Mouse (Mus musculus): Measurements from ENCODE around the gene Cic. TPM values are rescaled to one million over a fixed set of nuclear protein-coding genes. Genes with fewer than 3 reads are reported as not detected.

The Cic gene
- polyA plus RNA-seq, 1 experiment from 2014 or later = 38.7 TPM

GRCm38 (mm10) chr7:25277405-25277804 is 9.9 kb downstream of the Cic start:
- Histone ChIP-seq H3K4me1 (ENCODE audit: control insufficient read depth, insufficient read depth, low read length) (peaks cover 32% of the 10 kb centered on the region), H3K27ac (ENCODE audit: low read depth, low read length) (peak overlapping the region; percentile 99; the same call in 1 of the 2 replicates), H3K4me2 (ENCODE audit: low read length) (peak overlapping the region; percentile 89), H3K9ac (ENCODE audit: low read length) (peak overlapping the region; percentile 83), H3K4me3 (ENCODE audit: low read depth, low read length) (peak overlapping the region; percentile 55; the same call in 1 of the 2 replicates), H3K36me3 (ENCODE audit: control insufficient read depth, insufficient read depth, low read length) (peaks cover 23% of the 10 kb centered on the region), H3K27me3 (replicated peaks; ENCODE audit: control insufficient read depth, insufficient read depth, low read length) (no peaks in the 10 kb centered on the region), H3K9me3 (replicated peaks; ENCODE audit: control insufficient read depth, low read length) (no peaks in the 10 kb centered on the region)
- DNase-seq (ENCODE audit: low spot score) (no peak), ATAC-seq (no peak)
- WGBS = 95% methylated on average over 4 of the region's 4 CpGs

- no peak for ATAC-seq
- peak overlapping the region; percentile 55 for H3K4me3 ChIP-seq (ENCODE audit: low read depth, low read length)
- peaks cover 32% of the 10 kb centered on the region for H3K4me1 ChIP-seq (ENCODE audit: control insufficient read depth, insufficient read depth, low read length)
- H3K9ac ChIP-seq (ENCODE audit: low read length) = peak overlapping the region; percentile 83
- peak overlapping the region; percentile 89 for H3K4me2 ChIP-seq (ENCODE audit: low read length)
- WGBS = 16% methylated on average over 4 of the region's 4 CpGs
- peaks cover 17% of the 10 kb centered on the region for H3K36me3 ChIP-seq (ENCODE audit: control insufficient read depth, insufficient read depth, low read length)
- no peak for DNase-seq (ENCODE audit: low spot score)
- no peaks in the 10 kb centered on the region for H3K9me3 ChIP-seq (replicated peaks; ENCODE audit: control insufficient read depth, low read length)
- H3K27me3 ChIP-seq (replicated peaks; ENCODE audit: control insufficient read depth, insufficient read depth, low read length) = no peaks in the 10 kb centered on the region
- H3K27ac ChIP-seq (ENCODE audit: low read depth, low read length) = peak overlapping the region; percentile 99
Observed at GRCm38 (mm10) chr7:25277998-25278340, 10.5 kb downstream of the Cic start.

- Histone ChIP-seq H3K27ac (ENCODE audit: low read depth, low read length) (peak overlapping the region; percentile 99), H3K9me3 (replicated peaks; ENCODE audit: control insufficient read depth, low read length) (no peaks in the 10 kb centered on the region), H3K4me2 (ENCODE audit: low read length) (peak overlapping the region; percentile 89), H3K36me3 (ENCODE audit: control insufficient read depth, insufficient read depth, low read length) (peaks cover 13% of the 10 kb centered on the region), H3K4me3 (ENCODE audit: low read depth, low read length) (peak overlapping the region; percentile 55), H3K4me1 (ENCODE audit: control insufficient read depth, insufficient read depth, low read length) (peaks cover 33% of the 10 kb centered on the region), H3K27me3 (replicated peaks; ENCODE audit: control insufficient read depth, insufficient read depth, low read length) (no peaks in the 10 kb centered on the region), H3K9ac (ENCODE audit: low read length) (peak overlapping the region; percentile 83)
- DNase-seq (ENCODE audit: low spot score) = peak; percentile 96
- peak; percentile 77 for ATAC-seq
- under 1% methylated on average over 51 of the region's 60 CpGs for WGBS
Observed at GRCm38 (mm10) chr7:25278341-25279075, 11.0 kb downstream of the Cic start.

DNA sequence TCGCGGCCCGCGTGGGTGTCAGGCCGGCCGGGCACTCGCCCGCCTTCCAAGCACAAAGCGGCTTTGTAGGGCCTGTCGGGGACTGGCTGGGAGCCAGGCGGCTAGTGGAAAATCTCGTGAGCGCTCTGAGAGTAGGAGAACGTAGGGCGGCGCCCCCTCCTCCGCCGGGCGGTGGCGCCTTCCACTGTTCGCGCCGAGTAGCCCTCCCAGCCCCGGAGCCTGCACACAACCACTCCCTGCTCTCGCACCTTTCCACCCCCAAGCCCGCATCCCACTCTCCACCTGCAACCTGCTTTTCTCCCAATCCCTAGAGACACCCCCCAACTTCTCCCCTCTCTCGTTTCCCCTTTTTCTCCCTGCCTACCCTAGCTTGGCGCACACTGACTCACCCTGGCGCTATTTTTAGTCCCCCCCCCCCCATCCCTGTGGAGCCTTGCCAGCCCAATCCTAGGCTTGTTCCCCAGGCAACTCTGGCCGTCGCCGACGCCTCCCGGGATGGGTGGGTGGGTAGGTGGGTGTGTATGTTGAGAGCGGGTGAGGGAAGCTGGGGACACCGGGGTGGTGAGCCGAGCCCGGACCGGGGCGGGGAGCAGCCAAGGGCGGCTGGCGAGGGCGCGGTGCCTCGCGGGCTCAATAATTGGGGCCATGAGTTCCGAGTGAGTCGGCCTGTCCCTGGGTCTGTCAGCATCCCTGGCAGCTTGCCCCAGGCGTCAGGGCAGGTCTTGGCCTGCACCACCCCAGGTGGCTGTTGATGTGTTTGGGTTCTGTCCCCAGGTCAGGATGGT is 11.8 kb downstream of the Cic start:
- Histone ChIP-seq H3K9me3 (replicated peaks; ENCODE audit: control insufficient read depth, low read length) (no peaks in the 10 kb centered on the region), H3K27me3 (replicated peaks; ENCODE audit: control insufficient read depth, insufficient read depth, low read length) (no peaks in the 10 kb centered on the region), H3K27ac (ENCODE audit: low read depth, low read length) (peak overlapping the region; percentile 99), H3K36me3 (ENCODE audit: control insufficient read depth, insufficient read depth, low read length) (peaks cover 5% of the 10 kb centered on the region; the same call in 1 of the 2 replicates), H3K9ac (ENCODE audit: low read length) (peak overlapping the region; percentile 83), H3K4me2 (ENCODE audit: low read length) (peak overlapping the region; percentile 89), H3K4me1 (ENCODE audit: control insufficient read depth, insufficient read depth, low read length) (peaks cover 40% of the 10 kb centered on the region), H3K4me3 (ENCODE audit: low read depth, low read length) (peak overlapping the region; percentile 55)
- WGBS = under 1% methylated on average over 43 of the region's 49 CpGs
- ATAC-seq = peak; percentile 60
- peak; percentile 96 for DNase-seq (ENCODE audit: low spot score)

- Histone ChIP-seq H3K27ac (ENCODE audit: low read depth, low read length) (peak overlapping the region; percentile 99), H3K4me3 (ENCODE audit: low read depth, low read length) (peak overlapping the region; percentile 55), H3K4me2 (ENCODE audit: low read length) (peak overlapping the region; percentile 89), H3K36me3 (ENCODE audit: control insufficient read depth, insufficient read depth, low read length) (peaks cover 5% of the 10 kb centered on the region), H3K4me1 (ENCODE audit: control insufficient read depth, insufficient read depth, low read length) (peaks cover 44% of the 10 kb centered on the region), H3K27me3 (replicated peaks; ENCODE audit: control insufficient read depth, insufficient read depth, low read length) (no peaks in the 10 kb centered on the region), H3K9ac (ENCODE audit: low read length) (peak overlapping the region; percentile 83), H3K9me3 (replicated peaks; ENCODE audit: control insufficient read depth, low read length) (no peaks in the 10 kb centered on the region)
- WGBS = 0% methylated on average over 6 of the region's 6 CpGs
- ATAC-seq = peak; percentile 1
- DNase-seq (ENCODE audit: low spot score) = peak; percentile 75
Observed at GRCm38 (mm10) chr7:25279861-25280791, 12.6 kb downstream of the Cic start.

DNA sequence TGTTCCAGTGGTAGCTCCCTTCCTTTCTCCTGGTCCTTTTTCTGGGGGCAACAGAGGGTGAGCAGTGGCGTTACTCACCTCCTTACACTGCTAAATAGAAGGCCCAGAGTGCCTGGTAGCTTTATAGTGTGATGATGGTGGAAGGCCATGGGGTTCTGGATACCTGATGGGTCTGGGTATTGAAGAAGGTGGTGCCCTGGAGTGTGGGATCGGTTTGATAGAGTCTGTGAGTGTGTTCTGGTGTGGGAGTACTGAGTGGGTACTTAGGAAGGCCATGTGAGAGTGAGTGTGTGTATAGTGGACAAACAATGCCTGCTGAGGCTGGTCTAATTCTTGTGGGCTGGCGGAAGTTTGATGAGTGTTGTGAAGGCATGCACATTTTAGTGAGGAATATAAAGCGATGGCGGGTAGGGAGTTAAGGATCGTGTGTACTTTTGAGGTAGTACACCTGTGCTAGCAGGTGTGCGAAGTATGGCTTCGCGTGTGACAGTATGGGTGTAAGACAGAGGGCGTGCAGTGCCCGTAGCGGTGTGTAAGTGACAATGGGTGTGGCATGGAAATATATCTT is 13.7 kb downstream of the Cic start:
- Histone ChIP-seq H3K36me3 (ENCODE audit: control insufficient read depth, insufficient read depth, low read length) (peaks cover 16% of the 10 kb centered on the region), H3K4me1 (ENCODE audit: control insufficient read depth, insufficient read depth, low read length) (peaks cover 44% of the 10 kb centered on the region), H3K27ac (ENCODE audit: low read depth, low read length) (peak overlapping the region; percentile 99), H3K9me3 (replicated peaks; ENCODE audit: control insufficient read depth, low read length) (no peaks in the 10 kb centered on the region), H3K4me2 (ENCODE audit: low read length) (peak overlapping the region; percentile 89), H3K27me3 (replicated peaks; ENCODE audit: control insufficient read depth, insufficient read depth, low read length) (no peaks in the 10 kb centered on the region), H3K4me3 (ENCODE audit: low read depth, low read length) (peak overlapping the region; percentile 85), H3K9ac (ENCODE audit: low read length) (peak overlapping the region; percentile 44)
- WGBS = 15% methylated on average over 12 of the region's 12 CpGs
- ATAC-seq = no peak
- DNase-seq (ENCODE audit: low spot score) = no peak

- ATAC-seq (peak; percentile 70), DNase-seq (ENCODE audit: low spot score) (peak; percentile 98)
- Histone ChIP-seq H3K9ac (ENCODE audit: low read length) (peak overlapping the region; percentile 88), H3K4me1 (ENCODE audit: control insufficient read depth, insufficient read depth, low read length) (peaks cover 44% of the 10 kb centered on the region), H3K9me3 (replicated peaks; ENCODE audit: control insufficient read depth, low read length) (no peaks in the 10 kb centered on the region), H3K36me3 (ENCODE audit: control insufficient read depth, insufficient read depth, low read length) (peaks cover 23% of the 10 kb centered on the region), H3K27me3 (replicated peaks; ENCODE audit: control insufficient read depth, insufficient read depth, low read length) (no peaks in the 10 kb centered on the region), H3K4me3 (ENCODE audit: low read depth, low read length) (peak overlapping the region; percentile 85), H3K27ac (ENCODE audit: low read depth, low read length) (peak overlapping the region; percentile 99), H3K4me2 (ENCODE audit: low read length) (peak overlapping the region; percentile 89)
- WGBS = 1% methylated on average over 52 of the region's 108 CpGs
Observed at GRCm38 (mm10) chr7:25281734-25282601, 14.5 kb downstream of the Cic start.

All from forebrain, embryonic 14.5 days (tissue).